Mouse (Mus musculus) ES-CJ7 (cell line): Measurements from ENCODE around the gene Limk2.

Source experiments
- DNase-seq: peaks from one replicate; pipeline ENCODE4 v3.0.0; 2011; ENCODE audit warnings: low read depth, low spot score

The Limk2 gene

GRCm38 (mm10) chr11:3302385-3302784 is 106.6 kb downstream of the Limk2 start:
- no peak for DNase-seq

DNA sequence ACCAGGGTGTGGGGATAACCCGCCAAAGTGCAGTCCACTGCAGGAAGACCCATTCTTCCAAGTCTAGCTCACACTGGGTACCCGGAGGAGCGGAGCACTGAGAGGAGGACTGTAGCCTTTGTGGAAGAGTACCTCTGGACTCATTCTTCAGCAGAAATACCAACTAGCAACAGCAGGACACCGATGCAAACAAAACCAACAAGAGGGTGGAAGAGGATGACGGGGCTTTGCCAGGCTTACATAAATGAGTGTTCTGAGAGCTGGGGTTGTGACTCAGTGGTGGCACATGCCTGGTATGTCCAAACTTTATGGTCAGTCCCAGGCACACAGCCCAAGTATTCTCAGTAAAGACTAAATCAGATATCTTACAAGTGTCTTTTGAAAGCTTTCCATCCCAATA is 107.9 kb downstream of the Limk2 start:
- no peak for DNase-seq

GRCm38 (mm10) chr11:3298813-3299185 is 110.2 kb downstream of the Limk2 start:
- no peak for DNase-seq

DNA sequence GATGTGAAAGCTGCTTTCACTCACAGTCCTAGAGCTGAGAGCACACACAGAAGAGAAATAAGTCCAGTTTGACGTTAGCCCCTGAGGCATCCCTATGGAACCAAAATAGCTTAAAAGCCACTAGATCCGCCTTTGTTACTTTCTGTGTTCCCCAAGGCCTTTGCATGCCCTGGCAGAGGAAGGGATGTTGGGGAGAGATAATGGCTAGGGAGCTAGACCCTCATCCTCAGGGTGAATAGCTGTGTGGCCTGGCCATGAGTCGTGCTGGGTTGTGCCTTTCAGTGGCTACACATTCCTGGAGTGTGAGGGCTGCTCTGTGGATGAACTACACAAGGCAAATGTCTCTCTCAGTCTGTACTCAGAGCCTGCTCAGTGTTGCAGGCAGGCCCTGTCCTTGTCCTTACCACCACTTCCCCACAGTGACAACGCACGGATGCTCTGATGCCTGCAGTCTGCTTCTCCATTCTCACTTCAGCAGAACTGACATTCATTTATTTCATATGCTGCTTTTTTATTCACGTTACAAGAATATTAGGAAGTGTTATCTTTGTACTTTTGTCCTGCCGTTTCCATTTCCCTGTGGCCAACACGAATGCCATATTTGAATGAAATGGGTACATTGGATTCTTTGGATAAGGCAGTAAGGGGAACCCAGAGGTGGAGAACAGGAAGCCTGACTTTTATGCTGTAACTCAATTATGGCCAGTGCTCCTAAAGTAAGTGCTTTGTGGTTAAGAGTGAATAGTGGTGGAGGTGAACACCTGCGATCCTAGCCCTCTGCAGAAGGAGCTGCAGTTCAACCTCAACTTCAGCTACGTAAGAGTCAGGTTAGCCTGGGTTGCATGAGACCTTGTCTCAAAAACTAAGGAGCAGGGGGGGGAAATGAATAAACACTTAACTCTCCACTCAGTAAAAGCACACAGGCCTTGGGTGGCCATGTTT is 110.8 kb downstream of the Limk2 start:
- DNase-seq = no peak

GRCm38 (mm10) chr11:3296056-3296455 is 112.9 kb downstream of the Limk2 start:
- DNase-seq = no peak

DNA sequence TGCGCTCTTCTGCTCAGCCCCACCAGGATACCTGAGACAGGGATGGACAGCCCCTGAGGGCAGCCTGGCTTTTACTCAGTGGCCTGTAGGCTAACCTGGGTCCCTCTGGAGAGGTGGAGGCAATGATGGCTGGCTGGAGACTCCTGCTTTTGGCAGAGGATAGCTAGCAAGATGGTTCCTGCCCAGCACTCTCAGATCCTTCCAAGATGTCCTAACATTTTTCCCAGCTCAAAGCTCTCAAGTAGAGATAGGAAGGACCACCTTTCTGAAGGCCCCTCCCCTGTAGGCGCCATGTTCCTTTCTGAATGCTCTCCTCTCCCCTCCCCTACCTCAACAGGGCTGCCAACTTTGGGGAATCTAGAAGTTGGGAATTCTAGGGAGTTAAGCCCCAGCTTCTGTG is 114.3 kb downstream of the Limk2 start:
- no peak for DNase-seq
